Mouse (Mus musculus): Measurements from ENCODE around the gene Cacna2d3.

Cacna2d3 gene

GRCm38 (mm10) chr14:29267233-29267874 is 454.3 kb downstream of the Cacna2d3 start:
- DNase-seq (ENCODE audit: low spot score in 2 of 2) = no peak

GRCm38 (mm10) chr14:29260621-29261020 is 461.0 kb downstream of the Cacna2d3 start:
- DNase-seq (ENCODE audit: low spot score in 2 of 2) = no peak

GRCm38 (mm10) chr14:29243516-29243915 is 478.1 kb downstream of the Cacna2d3 start:
- DNase-seq (ENCODE audit: low spot score in 2 of 2) = no peak

GRCm38 (mm10) chr14:29238446-29238845 is 483.2 kb downstream of the Cacna2d3 start:
- no peak for DNase-seq (ENCODE audit: low spot score in 2 of 2)

GRCm38 (mm10) chr14:29228976-29229716 is 492.5 kb downstream of the Cacna2d3 start:
- no peak for DNase-seq (ENCODE audit: low spot score in 2 of 2)

- DNase-seq (ENCODE audit: low spot score in 2 of 2) = no peak
Observed at GRCm38 (mm10) chr14:29228471-29228870, 493.2 kb downstream of the Cacna2d3 start.

GRCm38 (mm10) chr14:29227959-29228358 is 493.7 kb downstream of the Cacna2d3 start:
- no peak for DNase-seq (ENCODE audit: low spot score in 2 of 2)

GRCm38 (mm10) chr14:29225754-29226365 is 495.8 kb downstream of the Cacna2d3 start:
- no peak for DNase-seq (ENCODE audit: low spot score in 2 of 2)

GRCm38 (mm10) chr14:29223012-29223411 is 498.7 kb downstream of the Cacna2d3 start:
- no peak for DNase-seq (ENCODE audit: low spot score in 2 of 2)

GRCm38 (mm10) chr14:29222191-29222882 is 499.3 kb downstream of the Cacna2d3 start:
- no peak for DNase-seq (ENCODE audit: low spot score in 2 of 2)

GRCm38 (mm10) chr14:29216106-29216505 is 505.6 kb downstream of the Cacna2d3 start:
- DNase-seq (ENCODE audit: low spot score in 2 of 2) = no peak

GRCm38 (mm10) chr14:29204967-29205268 is 516.7 kb downstream of the Cacna2d3 start:
- DNase-seq (ENCODE audit: low spot score in 2 of 2) = no peak

GRCm38 (mm10) chr14:29204236-29204966 is 517.3 kb downstream of the Cacna2d3 start:
- no peak for DNase-seq (ENCODE audit: low spot score in 2 of 2)

- DNase-seq (ENCODE audit: low spot score in 2 of 2) = no peak
Observed at GRCm38 (mm10) chr14:29196171-29196570, 525.5 kb downstream of the Cacna2d3 start.

- DNase-seq (ENCODE audit: low spot score in 2 of 2) = no peak
Observed at GRCm38 (mm10) chr14:29191426-29191825, 530.2 kb downstream of the Cacna2d3 start.

GRCm38 (mm10) chr14:29183730-29184129 is 537.9 kb downstream of the Cacna2d3 start:
- no peak for DNase-seq (ENCODE audit: low spot score in 2 of 2)

GRCm38 (mm10) chr14:29179397-29179888 is 542.2 kb downstream of the Cacna2d3 start:
- no peak for DNase-seq (ENCODE audit: low spot score in 2 of 2)

GRCm38 (mm10) chr14:29178695-29179396 is 542.8 kb downstream of the Cacna2d3 start:
- no peak for DNase-seq (ENCODE audit: low spot score in 2 of 2)

GRCm38 (mm10) chr14:29174762-29175161 is 546.9 kb downstream of the Cacna2d3 start:
- DNase-seq (ENCODE audit: low spot score in 2 of 2) = no peak

GRCm38 (mm10) chr14:29172207-29172606 is 549.5 kb downstream of the Cacna2d3 start:
- no peak for DNase-seq (ENCODE audit: low spot score in 2 of 2)

- no peak for DNase-seq (ENCODE audit: low spot score in 2 of 2)
Observed at GRCm38 (mm10) chr14:29164653-29165030, 557.0 kb downstream of the Cacna2d3 start.

Data from spleen, postnatal 4 days (tissue).